Mouse (Mus musculus) neural tube, embryonic 14.5 days (tissue): ENCODE data around the gene Pappa2. TPM values are rescaled to one million over a fixed set of nuclear protein-coding genes. Genes with fewer than 3 reads are reported as not detected.

ENCODE experiments used
- ATAC-seq: fragments of 200-750 bp; cut with Nextera tagmentation; 2 replicates; pipeline ENCODE4 v1.8.0; 2017; ENCODE audit warnings: low read depth, mild to moderate bottlenecking, moderate TSS enrichment, moderate library complexity
- H3K27ac ChIP-seq: fragments of 300-500 bp; sonication (generic); 2 replicates; pipeline ENCODE4 v1.5.1; 2014; ENCODE audit warnings: low read depth, mild to moderate bottlenecking, control low read depth, low read length, moderate library complexity, mixed read lengths
- H3K27me3 ChIP-seq: fragments of 300-500 bp; sonication (generic); 2 replicates; pipeline ENCODE4 v1.6.1; 2014; ENCODE audit warnings: low read length; ENCODE audit not compliant: control insufficient read depth, insufficient read depth
- H3K36me3 ChIP-seq: fragments of 300-500 bp; sonication (generic); 2 replicates; pipeline ENCODE4 v1.6.1; 2014; ENCODE audit warnings: low read length, mixed read lengths; ENCODE audit not compliant: control insufficient read depth, insufficient read depth
- H3K4me1 ChIP-seq: fragments of 300-500 bp; sonication (generic); 2 replicates; pipeline ENCODE4 v1.6.1; 2014; ENCODE audit warnings: low read length; ENCODE audit not compliant: control insufficient read depth, insufficient read depth
- H3K4me2 ChIP-seq: fragments of 300-500 bp; sonication (generic); 2 replicates; pipeline ENCODE4 v1.6.1; 2014; ENCODE audit warnings: mild to moderate bottlenecking, low read depth, low read length, control low read depth
- H3K4me3 ChIP-seq: fragments of 300-500 bp; sonication (generic); 2 replicates; pipeline ENCODE4 v1.5.1; 2014; ENCODE audit warnings: low read depth, low read length, control low read depth, mixed read lengths
- H3K9ac ChIP-seq: fragments of 300-500 bp; sonication (generic); replicated peaks from 2 replicates; pipeline ENCODE4 v1.6.1; 2014; ENCODE audit warnings: low read depth, mild to moderate bottlenecking, control low read depth, low read length, mixed read lengths
- H3K9me3 ChIP-seq: fragments of 300-500 bp; sonication (generic); 2 replicates; pipeline ENCODE4 v1.6.1; 2016; ENCODE audit warnings: low read length; ENCODE audit not compliant: control insufficient read depth
- WGBS: fragments of 180-500 bp; shearing (Covaris S2); extraction: QIAGEN DNeasy Blood & Tissue Kit; methylation state at CpG from one replicate; pipeline ENCODE4 v1.1.7; 2014; 5-methylcytosine and 5-hydroxymethylcytosine counted together
- polyA plus RNA-seq: library from polyadenylated mRNA; unstranded; fragments of >200 nt; fragmentation: Nextera tagmentation; extraction: Ambion mirVana; gene quantifications from 2 replicates; pipeline ENCODE4 v1.2.1, GENCODE M21; 2014

The Pappa2 gene
- polyA plus RNA-seq, 1 experiment from 2014 or later = 1.3 TPM

DNA sequence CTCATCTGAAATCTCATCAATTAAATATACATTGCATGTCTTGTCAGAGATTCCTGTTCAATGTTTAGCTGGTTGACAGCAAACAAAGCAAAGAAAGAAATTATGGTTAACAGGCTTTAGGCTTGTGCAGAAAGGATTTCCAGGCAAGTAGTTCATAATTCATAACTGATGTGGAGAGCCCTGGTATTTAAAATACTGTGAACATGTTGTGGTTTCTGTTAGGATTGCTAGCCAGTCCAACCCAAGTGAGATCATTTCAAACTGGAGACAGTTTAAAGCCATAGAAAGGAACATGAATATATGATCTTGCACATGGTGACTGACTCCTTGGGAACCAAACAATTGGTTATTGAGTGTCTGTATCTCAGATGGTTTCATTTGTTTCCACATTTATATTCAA, 152.4 kb downstream of the Pappa2 start:
- Histone ChIP-seq H3K36me3 (no peaks in the 10 kb centered on the region), H3K4me3 (no peak overlapping the region), H3K9me3 (no peaks in the 10 kb centered on the region), H3K27ac (no peak overlapping the region), H3K9ac (no peak overlapping the region), H3K4me2 (no peak overlapping the region), H3K27me3 (no peaks in the 10 kb centered on the region), H3K4me1 (no peaks in the 10 kb centered on the region)
- no peak for ATAC-seq

DNA sequence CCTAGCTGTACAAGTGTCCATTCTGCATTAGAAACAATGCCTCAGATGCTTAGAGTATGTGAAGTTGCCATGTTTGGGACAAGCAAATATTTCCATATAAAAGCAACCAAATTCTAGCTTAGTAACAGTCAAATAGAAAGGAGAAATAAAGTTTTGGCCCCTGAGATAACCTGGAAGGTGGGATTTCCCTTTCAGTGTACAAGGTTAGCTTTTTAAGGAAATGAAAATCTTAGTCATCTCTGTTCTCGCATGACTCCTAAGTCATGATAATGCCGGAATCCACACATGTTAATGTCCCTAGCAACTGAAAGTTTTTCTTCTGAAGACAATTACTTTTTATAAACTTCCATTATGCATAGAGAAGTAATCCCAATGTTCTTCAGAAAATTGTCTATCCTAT, 160.6 kb downstream of the Pappa2 start:
- 91% methylated on average over 2 of the region's 2 CpGs for WGBS
- no peaks in the 10 kb centered on the region for H3K36me3 ChIP-seq

GRCm38 (mm10) chr1:158816479-158816878, 163.8 kb downstream of the Pappa2 start:
- 93% methylated on average over 3 of the region's 3 CpGs for WGBS
- H3K27me3 ChIP-seq = no peaks in the 10 kb centered on the region
- H3K9me3 ChIP-seq = no peaks in the 10 kb centered on the region
- ATAC-seq = no peak
- no peak overlapping the region for H3K27ac ChIP-seq
- no peaks in the 10 kb centered on the region for H3K36me3 ChIP-seq
- no peak overlapping the region for H3K4me2 ChIP-seq
- H3K9ac ChIP-seq = no peak overlapping the region
- H3K4me1 ChIP-seq = no peaks in the 10 kb centered on the region
- no peak overlapping the region for H3K4me3 ChIP-seq

More for the DNA sequence above, 160.6 kb downstream of the Pappa2 start:
- H3K4me1 ChIP-seq = no peaks in the 10 kb centered on the region
- H3K27ac ChIP-seq = no peak overlapping the region
- ATAC-seq = no peak
- H3K27me3 ChIP-seq = no peaks in the 10 kb centered on the region
- no peak overlapping the region for H3K9ac ChIP-seq
- H3K4me3 ChIP-seq = no peak overlapping the region
- H3K4me2 ChIP-seq = no peak overlapping the region
- H3K9me3 ChIP-seq = no peaks in the 10 kb centered on the region

DNA sequence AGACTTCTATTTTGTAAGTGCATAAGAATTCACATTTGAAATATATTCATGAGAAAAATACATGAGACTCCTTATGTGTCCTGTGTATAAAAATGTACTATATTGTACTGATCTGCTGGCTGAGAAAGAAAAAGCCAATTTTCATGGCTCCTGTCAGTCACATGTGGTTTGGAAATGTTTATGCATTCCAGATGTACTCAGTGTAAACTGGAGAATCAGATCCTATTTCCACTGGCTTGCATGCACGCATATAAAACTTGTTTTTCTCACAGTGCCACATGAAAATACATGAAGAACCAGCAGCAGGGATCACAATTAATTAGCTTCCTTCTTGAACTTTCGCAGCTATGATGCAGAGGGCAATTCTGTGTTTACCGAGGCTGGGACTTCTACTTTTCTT, 168.4 kb downstream of the Pappa2 start:
- Histone ChIP-seq H3K27me3 (no peaks in the 10 kb centered on the region), H3K27ac (no peak overlapping the region), H3K4me1 (no peaks in the 10 kb centered on the region), H3K4me2 (no peak overlapping the region), H3K4me3 (no peak overlapping the region), H3K9me3 (no peaks in the 10 kb centered on the region), H3K9ac (no peak overlapping the region), H3K36me3 (no peaks in the 10 kb centered on the region)
- WGBS = 67% methylated on average over 3 of the region's 3 CpGs
- no peak for ATAC-seq

- 91% methylated on average over 5 of the region's 5 CpGs for WGBS
- Histone ChIP-seq H3K4me3 (no peak overlapping the region), H3K9ac (no peak overlapping the region), H3K4me2 (no peak overlapping the region), H3K27ac (no peak overlapping the region), H3K9me3 (no peaks in the 10 kb centered on the region), H3K27me3 (no peaks in the 10 kb centered on the region), H3K36me3 (no peaks in the 10 kb centered on the region), H3K4me1 (no peaks in the 10 kb centered on the region)
- no peak for ATAC-seq
Measured at GRCm38 (mm10) chr1:158775486-158775885, 204.8 kb downstream of the Pappa2 start.

DNA sequence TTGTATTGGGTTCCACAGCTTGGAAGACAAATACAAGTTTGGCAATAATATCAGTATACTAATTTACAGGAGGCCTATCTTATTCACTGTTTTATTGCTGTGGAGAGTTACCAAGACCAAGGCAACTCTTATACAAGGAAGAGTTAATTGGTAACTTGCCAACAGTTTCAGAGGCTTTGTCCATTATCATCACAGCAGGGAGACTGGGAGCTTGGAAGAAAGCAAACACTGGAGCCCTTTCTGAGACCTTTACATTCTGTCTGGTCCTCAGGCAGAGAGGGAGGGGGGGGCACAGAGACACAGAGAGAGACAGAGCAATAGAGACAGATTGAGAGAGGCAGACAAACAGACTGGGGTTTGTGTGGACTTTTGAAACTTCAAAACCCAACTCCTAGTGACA, 207.2 kb downstream of the Pappa2 start:
- Histone ChIP-seq H3K4me3 (no peak overlapping the region), H3K9ac (no peak overlapping the region), H3K4me2 (no peak overlapping the region), H3K4me1 (no peaks in the 10 kb centered on the region), H3K27me3 (no peaks in the 10 kb centered on the region), H3K9me3 (no peaks in the 10 kb centered on the region), H3K27ac (no peak overlapping the region), H3K36me3 (no peaks in the 10 kb centered on the region)
- ATAC-seq = no peak

- H3K9me3 ChIP-seq = no peaks in the 10 kb centered on the region
- H3K4me1 ChIP-seq = no peaks in the 10 kb centered on the region
- no peak overlapping the region for H3K4me2 ChIP-seq
- H3K36me3 ChIP-seq = no peaks in the 10 kb centered on the region
- H3K27me3 ChIP-seq = no peaks in the 10 kb centered on the region
- H3K4me3 ChIP-seq = no peak overlapping the region
- no peak for ATAC-seq
- 90% methylated on average over 4 of the region's 4 CpGs for WGBS
- no peak overlapping the region for H3K9ac ChIP-seq
- no peak overlapping the region for H3K27ac ChIP-seq
Measured at GRCm38 (mm10) chr1:158770756-158771155, 209.5 kb downstream of the Pappa2 start.

DNA sequence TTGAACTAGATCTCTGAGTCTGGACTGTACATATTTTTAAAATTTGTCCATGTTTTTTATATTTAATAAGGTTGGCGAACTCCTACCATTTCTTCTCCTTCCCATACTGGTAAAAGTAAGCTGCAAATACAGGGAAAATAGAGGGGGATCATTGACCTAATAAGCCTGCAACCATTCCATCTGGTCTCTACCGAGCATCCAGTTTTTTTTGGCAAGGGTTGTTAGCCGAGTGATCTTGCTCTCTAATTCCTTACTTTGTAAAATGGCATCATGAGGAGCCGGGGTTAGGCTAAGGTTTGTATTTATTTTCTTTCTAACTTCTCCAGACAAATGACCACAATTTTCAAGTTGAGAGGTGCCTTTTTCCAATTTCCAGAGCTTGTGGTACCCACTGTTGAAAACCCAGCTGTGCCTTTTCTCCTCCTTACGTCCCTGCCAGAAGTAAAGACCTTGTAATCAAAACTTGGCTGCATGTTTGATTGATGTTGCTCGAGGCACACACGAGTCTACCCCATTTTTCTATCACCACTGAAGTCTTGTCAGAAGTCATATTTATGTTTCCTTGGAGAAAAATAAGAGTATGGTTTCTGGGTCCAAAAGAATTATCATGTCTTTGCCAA, 210.1 kb downstream of the Pappa2 start:
- Histone ChIP-seq H3K4me1 (no peaks in the 10 kb centered on the region), H3K4me2 (no peak overlapping the region), H3K4me3 (no peak overlapping the region), H3K36me3 (no peaks in the 10 kb centered on the region), H3K27me3 (no peaks in the 10 kb centered on the region), H3K9ac (no peak overlapping the region), H3K9me3 (no peaks in the 10 kb centered on the region), H3K27ac (no peak overlapping the region)
- no peak for ATAC-seq
- 82% methylated on average over 7 of the region's 7 CpGs for WGBS

DNA sequence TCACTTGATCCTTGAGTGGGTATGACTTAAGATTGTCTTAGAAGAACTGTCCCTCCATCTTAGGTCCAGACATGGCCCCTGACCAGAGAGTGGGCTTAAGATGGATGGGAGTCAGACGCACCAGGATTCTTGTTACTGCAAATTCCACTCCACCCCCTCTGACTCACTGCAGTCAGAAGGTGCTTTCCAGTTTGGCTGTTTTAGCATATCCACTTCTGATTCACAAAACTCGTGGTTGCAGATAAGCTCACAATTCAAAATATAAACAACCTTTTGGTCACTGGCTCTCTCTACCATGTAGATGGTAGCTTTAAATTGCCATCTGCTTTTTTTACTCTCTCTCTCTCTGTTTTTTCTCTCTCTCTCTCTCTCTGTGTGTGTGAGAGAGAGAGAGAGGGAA, 214.4 kb downstream of the Pappa2 start:
- Histone ChIP-seq H3K4me1 (no peaks in the 10 kb centered on the region), H3K27ac (no peak overlapping the region), H3K27me3 (no peaks in the 10 kb centered on the region), H3K9ac (no peak overlapping the region), H3K4me2 (no peak overlapping the region), H3K4me3 (no peak overlapping the region), H3K36me3 (no peaks in the 10 kb centered on the region), H3K9me3 (no peaks in the 10 kb centered on the region)
- 70% methylated on average over 2 of the region's 2 CpGs for WGBS
- ATAC-seq = no peak
